Mouse (Mus musculus) lung, postnatal 0 days (tissue): ENCODE measurements around the gene Polr3gl.

Experiments
- CTCF ChIP-seq: IDR thresholded peaks from 2 replicates; pipeline ENCODE4 v1.5.1; 2016; ENCODE audit warnings: antibody characterized with exemption, mild to moderate bottlenecking
- EP300 ChIP-seq: IDR thresholded peaks from 2 replicates; pipeline ENCODE4 v1.6.1; 2016; ENCODE audit warnings: antibody characterized with exemption, mild to moderate bottlenecking, control low read depth

DNA sequence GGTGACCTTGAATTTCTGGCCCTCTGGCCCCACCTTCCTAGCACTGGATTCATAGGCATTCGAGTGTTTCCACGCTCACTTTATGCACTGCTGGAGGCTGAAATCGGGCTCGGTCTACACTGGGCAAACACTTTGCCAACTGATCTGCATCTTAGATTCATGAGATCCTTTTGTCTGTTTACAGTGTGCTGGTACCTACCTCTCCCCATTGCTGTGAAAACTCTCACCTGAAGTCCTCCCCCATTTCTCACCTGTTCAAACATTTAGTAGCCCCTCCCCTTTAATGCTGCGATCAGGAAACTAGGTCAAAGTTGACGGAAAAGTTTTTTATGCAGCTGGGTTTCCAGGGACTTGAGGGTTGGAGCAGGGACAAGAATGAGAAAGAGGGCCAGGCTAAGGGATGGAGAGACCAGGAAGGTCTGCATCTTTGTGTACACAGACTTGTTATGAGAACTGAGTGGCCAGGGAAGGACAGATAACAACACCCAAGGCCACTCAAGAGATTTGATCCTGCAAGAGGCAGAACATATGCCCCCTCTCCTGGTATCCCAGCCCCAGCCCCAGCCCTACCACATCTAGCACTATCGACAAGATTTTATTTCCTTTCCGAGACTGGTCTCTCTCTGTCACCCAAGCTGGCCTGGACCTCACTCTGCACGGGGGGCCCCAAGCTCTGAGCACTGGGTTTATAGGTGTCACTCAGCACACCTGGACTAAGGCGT is 29.9 kb downstream of the Polr3gl start:
- TF ChIP-seq CTCF, result no peak
- peak; percentile 89 for TF ChIP-seq EP300
